Mouse (Mus musculus): Measurements from ENCODE around the gene Rtl5. TPM values are rescaled to one million over a fixed set of nuclear protein-coding genes. Genes with fewer than 3 reads are reported as not detected.

The Rtl5 gene
- polyA plus RNA-seq, 1 experiment = 27.0 TPM

DNA sequence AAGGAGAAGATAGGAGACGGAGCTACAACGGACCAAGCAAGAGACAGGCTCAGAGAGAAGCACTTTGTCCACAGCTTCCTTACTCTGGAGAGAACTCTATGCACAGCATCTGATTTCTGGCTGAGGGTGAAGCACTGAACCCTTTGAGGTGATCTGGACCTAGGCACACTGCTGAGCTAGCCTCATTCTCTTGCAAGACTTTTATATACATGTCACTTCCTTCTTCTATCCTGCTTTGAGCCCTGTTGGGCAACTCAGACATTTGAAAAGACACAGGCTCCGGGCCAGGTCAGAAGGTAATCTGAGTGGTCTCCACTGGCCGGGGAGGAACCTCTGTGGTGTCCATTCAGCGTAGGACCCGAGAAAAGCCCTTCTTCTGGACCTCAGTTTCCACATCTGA, 20.6 kb downstream of the Rtl5 start:
- no peak overlapping the region for H3K4me3 ChIP-seq (ENCODE audit: insufficient read depth, low read length)
- no peak overlapping the region for H3K27ac ChIP-seq (ENCODE audit: insufficient read depth, low read depth, low read length)
- TF ChIP-seq CTCF (IDR thresholded peaks at IDR 0.05; ENCODE audit: low read depth, low read length) (no peak), POLR2A (IDR thresholded peaks at IDR 0.05; ENCODE audit: borderline replicate concordance, low read depth, low read length) (no peak)

DNA sequence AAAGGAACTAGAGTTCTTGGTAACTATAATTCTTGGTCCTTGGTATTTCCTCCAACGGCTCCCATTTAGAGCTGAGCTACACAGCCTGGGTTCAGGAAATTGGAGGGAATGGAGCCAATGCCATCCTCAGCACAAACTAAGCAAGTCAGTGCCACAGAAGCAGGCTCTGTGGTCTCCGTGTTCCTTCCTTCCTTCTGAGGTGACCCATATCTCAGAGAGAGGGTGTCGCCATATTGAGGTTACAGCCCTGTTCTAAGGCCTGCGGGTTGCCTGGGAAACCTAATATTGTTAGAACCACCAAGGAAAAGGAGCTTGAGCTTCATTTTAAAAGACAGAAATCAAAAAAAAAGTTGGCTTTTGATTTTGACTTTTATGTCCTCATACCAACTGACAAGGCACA, 28.7 kb downstream of the Rtl5 start:
- Histone ChIP-seq H3K4me3 (ENCODE audit: insufficient read depth, low read length) (no peak overlapping the region), H3K4me1 (ENCODE audit: control insufficient read depth, insufficient read depth, low read length) (peaks cover 26% of the 10 kb centered on the region), H3K27ac (ENCODE audit: insufficient read depth, low read depth, low read length) (peak overlapping the region; percentile 17; the same call in 1 of the 2 replicates)
- TF ChIP-seq CTCF (IDR thresholded peaks at IDR 0.05; ENCODE audit: low read depth, low read length) (no peak), POLR2A (IDR thresholded peaks at IDR 0.05; ENCODE audit: borderline replicate concordance, low read depth, low read length) (no peak)

More for the DNA sequence above, 20.6 kb downstream of the Rtl5 start:
- peaks cover 9% of the 10 kb centered on the region for H3K4me1 ChIP-seq (ENCODE audit: control insufficient read depth, insufficient read depth, low read length)

DNA sequence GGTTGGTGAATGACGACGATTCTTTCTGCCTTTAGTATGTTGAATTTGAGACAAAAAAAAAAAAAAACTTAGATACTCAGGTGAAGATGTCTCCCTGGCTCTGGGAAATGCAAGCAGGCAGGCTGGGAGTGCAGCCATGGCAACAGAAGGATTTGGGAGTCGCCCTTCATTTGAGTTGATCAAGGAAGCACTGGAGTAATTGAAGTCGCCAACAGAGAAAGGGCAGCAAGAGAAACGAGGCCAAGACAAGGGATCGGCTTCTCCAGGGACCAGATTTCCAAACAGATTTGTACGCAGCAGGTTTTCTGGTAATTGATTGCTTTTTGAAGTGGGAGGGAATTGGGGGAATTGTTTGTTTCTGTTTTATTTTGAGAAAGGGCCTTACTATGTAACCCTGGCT, 29.5 kb downstream of the Rtl5 start:
- Histone ChIP-seq H3K27ac (ENCODE audit: insufficient read depth, low read depth, low read length) (no peak overlapping the region), H3K4me3 (ENCODE audit: insufficient read depth, low read length) (no peak overlapping the region), H3K4me1 (ENCODE audit: control insufficient read depth, insufficient read depth, low read length) (peaks cover 31% of the 10 kb centered on the region)
- TF ChIP-seq CTCF (IDR thresholded peaks at IDR 0.05; ENCODE audit: low read depth, low read length) = no peak
- no peak for TF ChIP-seq POLR2A (IDR thresholded peaks at IDR 0.05; ENCODE audit: borderline replicate concordance, low read depth, low read length)

DNA sequence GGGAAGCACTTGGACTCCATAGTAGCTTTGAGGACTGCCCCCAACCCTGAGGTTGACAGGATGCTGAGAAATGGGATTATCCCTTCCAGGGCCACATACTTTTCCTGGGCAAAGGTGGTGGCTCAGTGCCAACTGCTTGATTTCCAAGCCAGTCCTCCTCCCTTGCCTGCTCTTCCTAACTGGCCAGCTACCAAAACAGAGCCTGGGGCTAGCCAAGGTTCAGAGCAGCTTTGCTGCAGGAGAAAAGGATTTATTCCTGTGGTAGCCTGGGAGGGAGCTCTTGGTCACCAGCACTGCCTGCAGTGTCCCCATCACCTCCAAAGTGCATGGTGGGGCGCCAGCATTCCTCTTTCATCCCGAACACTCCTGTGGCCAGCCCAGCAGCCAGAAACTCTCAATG, 33.6 kb downstream of the Rtl5 start:
- Histone ChIP-seq H3K27ac (ENCODE audit: insufficient read depth, low read depth, low read length) (peak overlapping the region; percentile 79), H3K4me3 (ENCODE audit: insufficient read depth, low read length) (no peak overlapping the region), H3K4me1 (ENCODE audit: control insufficient read depth, insufficient read depth, low read length) (peaks cover 54% of the 10 kb centered on the region)
- TF ChIP-seq POLR2A (IDR thresholded peaks at IDR 0.05; ENCODE audit: borderline replicate concordance, low read depth, low read length) (no peak), CTCF (IDR thresholded peaks at IDR 0.05; ENCODE audit: low read depth, low read length) (no peak)

DNA sequence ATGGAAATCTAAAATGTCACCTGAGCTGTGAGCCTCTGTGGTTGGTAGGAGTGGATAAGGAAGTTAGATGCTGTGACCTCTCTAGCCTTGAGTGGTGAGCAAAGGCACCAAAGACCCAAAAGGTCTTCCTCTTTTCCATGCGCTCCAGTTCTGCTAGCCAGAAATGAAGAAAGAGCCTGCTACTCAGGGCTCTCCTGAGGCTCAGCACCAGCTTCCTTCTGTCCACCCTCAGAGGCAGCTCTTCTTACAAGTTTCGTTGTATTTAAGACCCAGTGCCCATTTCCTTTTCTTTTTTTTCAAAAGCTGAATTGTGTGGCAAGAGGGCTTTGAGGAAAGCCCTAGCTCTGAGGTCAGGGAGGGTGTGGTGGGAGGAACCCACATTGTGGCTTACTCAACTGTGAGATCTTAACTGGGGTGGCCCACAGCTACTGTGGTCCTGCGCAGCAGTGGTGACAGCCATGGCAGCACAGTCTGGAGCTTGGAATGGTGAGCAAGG, 34.2 kb downstream of the Rtl5 start:
- Histone ChIP-seq H3K27ac (ENCODE audit: insufficient read depth, low read depth, low read length) (peak overlapping the region; percentile 79), H3K4me1 (ENCODE audit: control insufficient read depth, insufficient read depth, low read length) (peaks cover 52% of the 10 kb centered on the region), H3K4me3 (ENCODE audit: insufficient read depth, low read length) (no peak overlapping the region)
- no peak for TF ChIP-seq POLR2A (IDR thresholded peaks at IDR 0.05; ENCODE audit: borderline replicate concordance, low read depth, low read length)
- no peak for TF ChIP-seq CTCF (IDR thresholded peaks at IDR 0.05; ENCODE audit: low read depth, low read length)

DNA sequence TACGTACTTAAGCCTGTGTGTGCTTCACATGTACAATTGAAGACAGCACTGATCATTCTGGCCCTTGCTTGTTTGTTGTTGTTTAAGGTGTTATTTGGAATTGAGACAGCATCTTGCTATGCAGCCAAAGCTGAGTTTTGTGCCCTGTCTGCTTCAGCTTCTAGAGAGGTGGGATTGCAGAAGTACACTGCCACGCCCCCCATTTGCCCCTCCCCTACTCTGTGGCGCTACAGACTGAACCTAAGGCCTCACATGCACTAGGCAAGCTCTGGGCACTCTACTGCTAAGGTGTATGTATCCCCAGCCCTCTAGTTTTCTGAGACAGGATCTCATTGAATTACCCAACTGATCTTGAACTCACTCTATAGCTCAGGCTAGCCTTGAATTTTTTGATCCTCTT, 35.4 kb downstream of the Rtl5 start:
- Histone ChIP-seq H3K4me3 (ENCODE audit: insufficient read depth, low read length) (no peak overlapping the region), H3K4me1 (ENCODE audit: control insufficient read depth, insufficient read depth, low read length) (peaks cover 51% of the 10 kb centered on the region), H3K27ac (ENCODE audit: insufficient read depth, low read depth, low read length) (no peak overlapping the region)
- TF ChIP-seq POLR2A (IDR thresholded peaks at IDR 0.05; ENCODE audit: borderline replicate concordance, low read depth, low read length) = no peak
- TF ChIP-seq CTCF (IDR thresholded peaks at IDR 0.05; ENCODE audit: low read depth, low read length) = no peak

DNA sequence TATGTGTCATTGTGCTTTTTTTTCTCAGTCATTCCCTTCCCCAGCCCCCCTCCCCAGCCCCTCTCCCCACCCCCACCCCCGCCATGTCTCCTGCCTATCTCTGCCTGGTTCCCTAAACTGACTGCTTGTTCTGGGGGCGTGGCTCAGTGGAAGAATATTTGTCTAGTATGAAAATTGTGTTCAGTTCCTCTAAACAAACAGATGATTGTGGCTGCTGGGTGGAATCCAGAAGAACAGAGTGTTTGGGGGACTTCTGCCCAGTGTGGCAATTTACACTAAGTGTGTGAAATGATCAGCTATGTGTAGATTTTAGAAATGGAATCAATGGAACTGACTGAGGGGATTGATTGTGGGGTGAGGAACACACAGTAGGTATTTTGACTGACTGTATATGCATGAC, 37.5 kb downstream of the Rtl5 start:
- TF ChIP-seq CTCF (IDR thresholded peaks at IDR 0.05; ENCODE audit: low read depth, low read length) (no peak), POLR2A (IDR thresholded peaks at IDR 0.05; ENCODE audit: borderline replicate concordance, low read depth, low read length) (no peak)
- Histone ChIP-seq H3K4me1 (ENCODE audit: control insufficient read depth, insufficient read depth, low read length) (peaks cover 51% of the 10 kb centered on the region), H3K27ac (ENCODE audit: insufficient read depth, low read depth, low read length) (peak overlapping the region; percentile 25; the same call in 1 of the 2 replicates), H3K4me3 (ENCODE audit: insufficient read depth, low read length) (no peak overlapping the region)

DNA sequence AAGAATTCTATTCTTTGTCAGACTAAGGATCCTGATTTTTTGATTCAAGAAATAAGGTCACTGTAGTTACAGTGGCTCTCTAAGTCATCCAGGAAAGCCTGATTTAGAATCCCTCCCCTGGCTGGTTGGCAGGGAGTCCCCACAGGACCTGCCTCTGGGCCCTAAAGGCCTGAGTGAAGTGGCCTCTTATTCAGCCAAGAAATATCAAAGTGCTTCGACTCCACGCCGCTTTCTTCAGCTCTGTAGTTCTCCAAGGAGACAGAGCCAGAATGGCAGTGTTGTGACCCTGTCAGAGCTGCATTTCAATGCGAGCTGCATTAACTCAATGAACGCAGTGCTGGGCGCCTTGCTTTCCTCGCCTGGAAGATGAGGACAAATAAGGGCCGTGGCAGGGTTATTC, 38.7 kb downstream of the Rtl5 start:
- Histone ChIP-seq H3K27ac (ENCODE audit: insufficient read depth, low read depth, low read length) (no peak overlapping the region), H3K4me1 (ENCODE audit: control insufficient read depth, insufficient read depth, low read length) (peaks cover 46% of the 10 kb centered on the region), H3K4me3 (ENCODE audit: insufficient read depth, low read length) (no peak overlapping the region)
- TF ChIP-seq CTCF (IDR thresholded peaks at IDR 0.05; ENCODE audit: low read depth, low read length) (no peak), POLR2A (IDR thresholded peaks at IDR 0.05; ENCODE audit: borderline replicate concordance, low read depth, low read length) (no peak)

DNA sequence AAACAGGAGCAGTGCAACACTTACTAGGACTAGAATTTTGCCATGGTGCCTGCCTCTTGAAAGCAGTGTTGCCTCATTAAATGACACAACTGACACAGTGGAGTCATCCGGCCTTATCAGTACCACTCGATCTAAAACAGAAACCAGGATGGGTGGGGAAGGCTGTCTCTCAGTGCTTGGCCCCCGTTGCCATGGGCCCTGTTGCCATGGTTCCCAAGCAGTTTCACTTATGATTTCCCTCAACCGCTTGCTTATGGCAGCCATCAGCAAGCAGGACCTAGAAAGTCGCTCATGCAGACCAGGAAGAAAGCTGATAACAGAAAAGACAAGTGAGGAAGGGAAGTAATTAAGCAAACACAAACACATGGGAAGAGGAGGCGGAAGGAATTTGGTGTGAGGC, 39.3 kb downstream of the Rtl5 start:
- H3K4me3 ChIP-seq (ENCODE audit: insufficient read depth, low read length) = no peak overlapping the region
- H3K4me1 ChIP-seq (ENCODE audit: control insufficient read depth, insufficient read depth, low read length) = peaks cover 42% of the 10 kb centered on the region
- H3K27ac ChIP-seq (ENCODE audit: insufficient read depth, low read depth, low read length) = no peak overlapping the region
- no peak for TF ChIP-seq CTCF (IDR thresholded peaks at IDR 0.05; ENCODE audit: low read depth, low read length)
- TF ChIP-seq POLR2A (IDR thresholded peaks at IDR 0.05; ENCODE audit: borderline replicate concordance, low read depth, low read length) = no peak

DNA sequence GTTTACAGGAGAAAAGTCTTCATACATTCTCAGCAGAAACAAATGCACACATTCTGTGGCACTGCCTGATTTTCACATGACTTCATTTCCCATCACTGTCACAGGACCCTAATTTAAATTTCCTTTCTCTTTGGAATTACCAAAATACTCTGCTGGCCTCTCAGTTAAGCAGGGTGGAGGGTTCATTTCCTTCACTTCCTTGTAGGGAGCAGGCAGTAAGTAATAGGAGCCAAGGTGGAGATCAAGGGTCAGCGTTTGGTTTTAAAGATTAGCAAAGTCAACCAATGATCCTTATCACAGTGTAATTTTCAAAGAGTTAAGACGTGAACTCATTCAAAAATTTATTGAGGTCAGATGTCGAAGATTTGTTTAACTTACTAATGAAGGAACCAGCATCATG, 46.1 kb downstream of the Rtl5 start:
- no peak overlapping the region for H3K4me3 ChIP-seq (ENCODE audit: insufficient read depth, low read length)
- peaks cover 15% of the 10 kb centered on the region for H3K4me1 ChIP-seq (ENCODE audit: control insufficient read depth, insufficient read depth, low read length)
- 0 out of 2 replicates have a peak overlapping the region, but pooled peaks have one; percentile 14 for H3K27ac ChIP-seq (ENCODE audit: insufficient read depth, low read depth, low read length)
- TF ChIP-seq POLR2A (IDR thresholded peaks at IDR 0.05; ENCODE audit: borderline replicate concordance, low read depth, low read length) = no peak
- no peak for TF ChIP-seq CTCF (IDR thresholded peaks at IDR 0.05; ENCODE audit: low read depth, low read length)

Data from bone marrow macrophage, adult 2 months (primary cell).